Mouse (Mus musculus) cerebellum, postnatal 4 days (tissue): ENCODE data around the gene Cdc6.
A peak's percentile ranks its signal among the peaks of the same experiment; 100 is the strongest.
"Not testable (repeated sequence)": the region's sequence is repeated elsewhere in the genome, so short reads cannot be mapped to it uniquely, and the experiment has no call there.

Experiments used
- DNase-seq, 2 experiments: peaks; one replicate each; pipeline ENCODE4 v3.0.0; 2022; ENCODE audit warnings: low spot score in 2 of 2, mixed read lengths in 1 of 2

Gene Cdc6

GRCm38 (mm10) chr11:98931513-98932292, 24.1 kb downstream of the Cdc6 start:
- peak in 1 of 2 experiments; percentile 59 for DNase-seq

DNA sequence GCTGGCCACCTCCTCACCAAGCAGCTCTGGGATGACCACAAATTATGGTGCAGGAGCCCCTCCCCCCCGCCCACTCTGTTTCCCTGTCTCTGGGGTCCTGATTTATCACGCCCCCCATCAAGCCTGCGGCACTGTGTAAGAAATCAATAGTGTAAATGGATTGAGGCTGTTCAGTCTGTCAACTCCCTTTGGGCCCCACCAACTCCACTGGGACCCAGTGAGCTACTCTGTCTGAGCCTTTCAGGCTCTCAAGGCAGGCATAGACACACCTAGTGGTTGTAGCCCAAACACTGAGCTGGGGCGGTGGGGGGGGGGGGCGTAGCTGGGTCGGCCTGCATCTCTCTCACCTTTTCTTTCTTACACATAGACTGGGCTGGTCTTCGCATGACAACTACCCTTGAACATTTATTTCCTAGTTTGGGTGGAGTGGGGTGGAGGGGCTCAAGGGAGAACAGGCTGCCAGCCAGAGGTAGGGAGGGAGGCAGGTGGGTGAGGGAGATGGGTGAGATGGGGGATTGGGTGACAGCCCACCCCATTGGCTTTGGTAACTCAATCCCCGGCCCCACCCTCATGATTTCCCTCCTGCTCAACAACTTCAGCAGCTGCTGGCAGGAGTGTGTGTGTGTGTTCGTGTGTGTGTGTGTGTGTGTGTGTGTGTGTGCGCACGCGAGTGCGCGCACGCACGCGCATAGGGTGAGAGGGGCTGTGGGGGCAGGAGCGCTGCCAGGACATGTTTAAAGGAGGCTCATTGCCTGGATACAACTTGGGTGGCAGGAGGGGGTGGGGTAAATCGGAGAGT, 24.9 kb downstream of the Cdc6 start:
- no peak for DNase-seq

- DNase-seq: peak in 1 of 2 experiments; percentile 57
These were observed 25.6 kb downstream of the Cdc6 start for GRCm38 (mm10) chr11:98933151-98933550.

GRCm38 (mm10) chr11:98933847-98934246, 26.2 kb downstream of the Cdc6 start:
- not testable (repeated sequence) for DNase-seq

- no peak for DNase-seq
These were observed 26.8 kb downstream of the Cdc6 start for GRCm38 (mm10) chr11:98934367-98934766.

- DNase-seq: no peak
These were observed 27.5 kb downstream of the Cdc6 start for GRCm38 (mm10) chr11:98935123-98935522.

DNA sequence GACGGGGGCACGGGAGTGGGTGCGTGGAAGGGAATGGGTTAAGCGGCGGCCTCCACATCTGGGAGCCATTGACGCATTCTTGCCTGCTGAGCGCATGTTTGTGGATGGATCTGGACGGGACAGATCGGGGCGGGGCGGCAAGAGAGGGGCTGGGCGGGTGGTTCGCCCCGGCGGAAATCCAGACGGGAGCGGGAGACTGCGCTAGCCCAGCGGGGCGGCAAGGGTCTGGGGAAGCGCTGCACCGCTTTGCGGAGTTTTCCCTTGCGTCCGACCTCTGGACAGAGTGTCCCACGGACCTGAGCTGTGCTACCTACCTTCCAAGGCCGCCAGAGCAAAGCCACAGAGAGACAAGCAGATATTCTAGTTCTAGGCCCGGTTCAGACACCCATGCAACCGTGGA, 28.6 kb downstream of the Cdc6 start:
- no peak for DNase-seq

DNA sequence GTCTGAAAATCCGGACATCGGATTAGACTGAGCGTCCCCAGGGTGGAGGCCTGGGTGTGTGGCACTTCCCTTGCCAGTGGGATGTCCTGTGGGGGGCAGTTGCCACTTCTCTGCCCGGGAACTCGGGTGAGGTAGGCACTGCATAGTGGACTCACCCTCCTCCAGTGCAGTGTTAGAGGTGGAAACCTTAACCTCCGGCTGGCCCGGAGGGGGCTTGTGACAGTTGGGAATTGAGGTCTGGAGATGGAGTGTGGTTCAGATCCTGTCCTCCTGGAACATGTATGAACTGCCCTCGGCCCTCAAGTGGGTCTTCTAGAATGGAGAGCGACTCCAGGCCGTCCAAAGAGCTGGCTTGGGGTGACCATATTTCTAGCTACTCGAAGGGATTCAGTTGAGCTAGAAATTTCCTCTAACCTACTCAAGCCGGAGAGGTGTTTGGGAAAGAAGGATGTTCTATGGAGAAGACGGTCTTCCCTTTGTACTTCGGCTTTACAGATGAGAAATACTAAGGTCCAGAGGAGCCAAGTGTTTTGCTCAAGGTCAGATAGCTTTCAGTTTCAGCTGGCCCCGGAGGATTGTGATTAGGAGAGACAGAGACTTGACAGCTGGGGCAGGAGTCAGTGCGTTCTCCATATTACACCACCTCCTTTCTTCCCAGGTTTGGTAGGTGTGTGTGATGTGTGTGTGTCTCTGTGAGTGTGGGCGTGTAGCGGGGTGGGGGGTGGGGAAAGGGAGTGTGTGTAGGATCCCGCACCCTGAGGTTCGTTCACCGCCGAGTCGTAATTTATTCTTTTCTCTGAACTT, 29.2 kb downstream of the Cdc6 start:
- no peak for DNase-seq

GRCm38 (mm10) chr11:98937410-98937913, 29.9 kb downstream of the Cdc6 start:
- peak in 1 of 2 experiments; percentile 65 for DNase-seq

- no peak for DNase-seq
These were observed 30.5 kb downstream of the Cdc6 start for GRCm38 (mm10) chr11:98937914-98938694.

DNA sequence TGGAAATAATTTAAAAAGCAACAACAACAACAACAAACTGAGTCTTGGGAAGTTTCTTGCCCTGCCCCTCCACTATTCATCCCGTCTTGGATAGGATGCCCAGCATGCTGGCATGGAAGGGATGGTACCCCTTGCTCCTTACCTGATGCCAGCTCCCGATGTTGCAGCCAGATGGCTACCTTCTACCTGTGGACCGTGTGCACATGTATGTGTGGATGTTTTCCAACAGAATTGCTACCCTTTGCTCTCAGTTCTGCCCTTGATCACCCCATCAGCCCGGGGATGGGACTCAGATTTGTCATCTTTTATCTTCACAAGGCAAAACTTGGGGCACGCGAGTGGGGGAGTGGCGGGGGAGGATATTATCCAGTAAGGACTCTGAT, 31.1 kb downstream of the Cdc6 start:
- no peak for DNase-seq

DNA sequence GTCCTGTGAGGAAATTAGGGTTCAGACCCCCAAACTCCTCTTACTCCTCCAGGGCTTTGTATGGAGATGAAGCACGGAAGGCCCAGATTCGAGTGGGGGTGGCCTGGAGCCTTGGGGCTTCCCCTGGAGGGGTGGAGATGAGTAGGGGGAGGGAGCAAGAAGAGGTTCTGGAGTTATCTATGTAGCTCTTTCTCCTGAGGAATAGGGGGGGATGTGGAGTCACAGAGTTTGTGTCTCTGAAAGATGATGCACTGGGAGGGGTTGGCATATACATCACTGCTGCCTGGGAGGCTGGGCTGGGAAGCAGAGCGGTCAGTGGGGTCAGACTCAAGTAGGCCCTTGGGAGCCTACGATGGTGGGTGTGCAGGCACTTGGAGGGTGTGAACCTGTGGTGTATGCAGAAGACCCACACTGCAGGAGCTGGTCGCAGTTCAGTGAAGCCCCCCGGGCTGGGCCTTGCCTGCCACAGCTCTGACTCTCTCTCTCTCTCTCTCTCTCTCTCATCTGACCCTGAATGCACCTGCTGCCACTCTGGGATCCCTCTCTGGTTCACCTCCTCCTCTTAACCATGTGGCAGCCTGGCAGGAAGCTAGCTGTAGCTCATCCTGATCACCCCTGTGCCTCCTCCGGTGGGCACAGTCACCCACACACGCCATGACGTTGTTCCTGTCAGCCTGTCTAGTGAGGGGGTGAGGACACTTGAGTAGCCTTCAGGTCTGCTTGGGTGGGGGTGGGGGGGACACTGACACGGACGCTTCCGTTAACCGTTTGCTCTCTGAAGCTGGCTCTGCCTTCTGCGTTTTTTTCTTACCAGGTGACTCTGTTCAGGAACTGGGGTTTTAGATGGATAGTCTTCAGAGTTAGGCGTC, 31.7 kb downstream of the Cdc6 start:
- no peak for DNase-seq

DNA sequence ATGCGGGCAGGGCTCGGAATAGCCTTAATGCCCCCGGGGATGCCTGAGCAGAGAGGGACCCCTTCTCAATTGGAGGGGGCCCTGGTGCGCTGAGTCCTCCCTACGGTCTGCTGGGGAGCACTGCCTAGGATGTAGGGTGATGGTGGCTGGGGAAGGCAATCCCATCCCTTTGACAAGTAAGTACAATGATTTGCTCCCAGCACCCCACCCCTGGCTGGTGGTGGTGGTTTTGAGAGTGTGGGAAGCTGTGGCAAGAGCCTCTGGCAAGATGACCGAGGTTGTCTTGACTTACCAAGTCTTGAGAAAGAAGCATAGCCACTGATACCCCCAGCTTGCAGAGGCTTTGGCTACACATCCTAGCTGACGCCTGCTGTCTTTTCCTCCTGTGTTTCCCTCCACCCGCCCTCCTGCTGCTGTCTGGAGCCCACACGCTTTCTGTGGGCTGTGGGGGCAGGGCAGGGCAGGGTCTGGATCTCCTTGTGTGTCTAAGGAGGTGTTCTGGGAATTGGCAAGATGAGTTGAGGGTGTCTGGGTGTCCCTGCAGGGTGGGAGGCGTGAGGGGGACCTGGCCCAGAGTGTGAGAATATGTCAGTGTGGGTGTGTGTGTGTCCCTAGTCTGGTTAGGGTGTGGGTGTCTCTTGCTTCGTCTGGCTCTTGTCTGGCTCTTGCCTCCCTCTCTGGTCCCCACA, 32.5 kb downstream of the Cdc6 start:
- DNase-seq: no peak

GRCm38 (mm10) chr11:98940776-98941175, 33.2 kb downstream of the Cdc6 start:
- no peak for DNase-seq

GRCm38 (mm10) chr11:98941341-98941825, 33.8 kb downstream of the Cdc6 start:
- DNase-seq: peak in 1 of 2 experiments; percentile 62

GRCm38 (mm10) chr11:98941826-98942550, 34.4 kb downstream of the Cdc6 start:
- peak in 1 of 2 experiments; percentile 43 for DNase-seq

DNA sequence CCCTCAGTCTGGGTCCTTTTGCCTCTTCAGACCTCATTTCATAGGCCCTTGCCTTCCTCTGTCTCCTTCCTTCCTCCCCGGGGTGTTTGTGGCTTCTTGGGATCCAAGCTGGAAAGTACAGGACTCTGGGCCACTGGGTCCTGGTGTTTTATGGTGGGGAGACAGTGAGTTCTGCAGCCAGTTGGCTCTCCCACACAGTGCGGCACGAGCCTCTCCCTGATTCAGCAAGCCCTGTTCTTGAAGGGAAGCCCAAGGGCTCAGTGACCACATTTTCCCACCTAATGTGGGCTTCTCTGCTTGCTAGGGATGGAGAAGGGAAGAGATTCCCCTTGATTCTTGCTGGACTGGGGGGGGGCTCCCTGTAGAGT, 34.9 kb downstream of the Cdc6 start:
- no peak for DNase-seq

DNA sequence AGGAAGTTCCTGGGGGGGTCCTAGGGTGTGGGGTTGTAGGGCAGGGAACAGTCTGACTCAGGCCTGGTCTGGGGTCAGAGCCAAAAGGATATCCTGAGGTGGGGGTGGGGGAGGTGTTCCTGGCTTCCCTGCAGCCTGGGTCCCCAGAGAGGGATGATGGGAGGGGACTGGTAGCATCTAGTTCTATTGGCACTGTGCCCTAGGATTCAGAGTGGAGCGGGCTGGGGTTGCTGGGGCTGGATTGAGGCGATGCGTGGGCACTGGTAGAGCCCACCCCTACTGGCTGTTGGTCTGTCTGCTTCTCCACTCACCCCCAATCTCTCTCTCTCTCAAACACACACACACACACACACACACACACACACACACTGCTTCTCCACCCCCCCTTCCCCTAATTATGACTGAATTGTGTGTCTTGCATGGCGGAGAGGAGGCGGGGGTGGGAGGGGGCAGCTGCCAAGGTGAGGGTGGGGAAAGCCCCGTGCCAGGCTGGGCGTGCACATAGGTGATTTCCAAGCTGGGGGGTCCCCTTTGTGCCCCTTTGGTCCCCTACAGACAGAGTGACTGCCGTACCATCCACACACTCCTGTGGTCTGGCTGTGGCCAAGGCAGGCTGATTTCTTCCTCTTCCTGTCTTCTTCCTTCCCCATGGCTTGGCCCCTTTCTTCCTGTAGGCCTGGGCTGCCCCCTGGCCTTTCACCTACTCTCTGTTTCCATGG, 35.5 kb downstream of the Cdc6 start:
- no peak for DNase-seq
